Mouse (Mus musculus) heart, embryonic 16.5 days (tissue): ENCODE measurements at regions not wholly inside any gene's neighbourhood (a gene's known extent, or its start where the extent isn't known, plus 50 kb on each side); places are given as distances from the start of the nearest gene placed in this dataset.
A peak's percentile ranks its signal among the peaks of the same experiment; 100 is the strongest.

ENCODE experiments used
- ATAC-seq: fragments of 200-750 bp; cut with Nextera tagmentation; replicated peaks from 2 replicates; pipeline ENCODE4 v1.8.0; 2017; ENCODE audit warnings: moderate number of reproducible peaks; ENCODE audit not compliant: insufficient read depth, low FRiP score; ENCODE audit errors: extremely low read depth
- H3K27ac ChIP-seq: fragments of 300-500 bp; sonication (generic); 2 replicates; pipeline ENCODE4 v1.5.1; 2014; ENCODE audit warnings: mild to moderate bottlenecking, low read length, control low read depth, moderate library complexity
- H3K27me3 ChIP-seq: fragments of 300-500 bp; sonication (generic); 2 replicates; pipeline ENCODE4 v1.6.1; 2014; ENCODE audit warnings: low read length, mixed read lengths; ENCODE audit not compliant: control insufficient read depth, insufficient read depth
- H3K36me3 ChIP-seq: fragments of 300-500 bp; sonication (generic); 2 replicates; pipeline ENCODE4 v1.6.1; 2014; ENCODE audit not compliant: control insufficient read depth, insufficient read depth
- H3K4me1 ChIP-seq: fragments of 300-500 bp; sonication (generic); 2 replicates; pipeline ENCODE4 v1.6.1; 2014; ENCODE audit warnings: low read length, mixed read lengths; ENCODE audit not compliant: control insufficient read depth, insufficient read depth
- H3K4me2 ChIP-seq: fragments of 300-500 bp; sonication (generic); 2 replicates; pipeline ENCODE4 v1.6.1; 2014; ENCODE audit warnings: low read depth, mild to moderate bottlenecking, control low read depth, low read length
- H3K4me3 ChIP-seq: fragments of 300-500 bp; sonication (generic); 2 replicates; pipeline ENCODE4 v1.5.1; 2014; ENCODE audit warnings: mild to moderate bottlenecking, control low read depth, low read length
- H3K9ac ChIP-seq: fragments of 300-500 bp; sonication (generic); 2 replicates; pipeline ENCODE4 v1.6.1; 2014; ENCODE audit warnings: low read length, control low read depth
- H3K9me3 ChIP-seq: fragments of 300-500 bp; sonication (generic); replicated peaks from 2 replicates; pipeline ENCODE4 v1.6.1; 2016; ENCODE audit warnings: low read length; ENCODE audit not compliant: control insufficient read depth
- WGBS: fragments of 180-500 bp; shearing (Covaris S2); extraction: QIAGEN DNeasy Blood & Tissue Kit; methylation state at CpG from one replicate; pipeline ENCODE4 v1.1.7; 2014; 5-methylcytosine and 5-hydroxymethylcytosine counted together

DNA sequence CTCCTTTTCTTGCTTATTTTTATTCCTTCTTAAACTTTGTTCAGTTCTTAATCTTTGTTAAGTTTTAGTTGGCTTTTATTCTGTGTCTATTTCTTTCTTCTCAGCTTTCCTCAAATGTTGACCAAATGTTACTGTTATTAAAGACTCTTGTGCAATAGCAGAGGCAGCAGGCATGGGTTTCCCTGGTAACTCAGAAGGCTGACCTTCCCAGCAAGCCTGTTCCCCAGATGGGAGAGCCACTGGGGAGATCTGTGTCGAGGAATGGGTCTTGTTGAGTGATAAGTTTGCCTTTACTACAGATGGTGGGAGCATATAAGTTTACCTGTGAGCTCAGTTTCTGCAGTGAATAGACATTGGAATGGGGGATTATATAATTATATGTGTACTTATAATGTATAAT lies 237.2 kb downstream of the Plpp3 start:
- Histone ChIP-seq H3K27ac (no peak overlapping the region), H3K9me3 (0 out of 2 replicates have a peak, but pooled peaks cover 5% of the 10 kb centered on the region), H3K27me3 (no peaks in the 10 kb centered on the region), H3K4me2 (no peak overlapping the region), H3K4me3 (no peak overlapping the region), H3K36me3 (no peaks in the 10 kb centered on the region), H3K4me1 (no peaks in the 10 kb centered on the region), H3K9ac (no peak overlapping the region)
- ATAC-seq, result no peak
- 46% methylated on average over 1 of the region's 1 CpGs for WGBS

- H3K4me2 ChIP-seq, result no peak overlapping the region
- H3K27me3 ChIP-seq, result no peaks in the 10 kb centered on the region
- no peak overlapping the region for H3K4me3 ChIP-seq
- no peaks in the 10 kb centered on the region for H3K4me1 ChIP-seq
- H3K27ac ChIP-seq, result no peak overlapping the region
- 71% methylated on average over 2 of the region's 2 CpGs for WGBS
- ATAC-seq, result no peak
- H3K9me3 ChIP-seq, result 0 out of 2 replicates have a peak, but pooled peaks cover 5% of the 10 kb centered on the region
- H3K36me3 ChIP-seq, result no peaks in the 10 kb centered on the region
- no peak overlapping the region for H3K9ac ChIP-seq
Observed at GRCm38 (mm10) chr4:105397451-105397850, 240.3 kb downstream of the Plpp3 start.

DNA sequence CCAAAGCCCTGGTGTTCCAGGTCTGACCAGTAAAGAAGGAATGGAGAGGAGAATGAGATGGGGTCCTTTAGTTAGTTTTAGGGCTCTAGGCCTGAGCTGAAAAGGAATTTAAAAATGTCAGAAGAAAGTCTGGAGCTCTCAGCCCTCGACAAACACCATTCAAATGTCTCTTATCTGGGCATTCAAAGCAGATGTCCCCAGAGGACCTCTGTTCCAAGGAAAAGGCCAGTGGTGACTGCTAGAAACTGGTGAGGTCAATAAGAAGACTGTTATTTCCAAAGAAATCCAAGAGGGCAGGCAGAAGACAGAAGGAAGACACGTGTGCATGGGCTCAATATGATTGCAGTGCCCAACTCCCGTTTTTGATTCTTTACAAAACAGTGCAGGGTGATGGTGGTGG lies 244.9 kb downstream of the Plpp3 start:
- 67% methylated on average over 3 of the region's 3 CpGs for WGBS
- no peaks in the 10 kb centered on the region for H3K36me3 ChIP-seq
- H3K9ac ChIP-seq, result no peak overlapping the region
- no peak overlapping the region for H3K4me2 ChIP-seq
- no peaks in the 10 kb centered on the region for H3K9me3 ChIP-seq
- H3K4me3 ChIP-seq, result no peak overlapping the region
- H3K4me1 ChIP-seq, result peaks cover 8% of the 10 kb centered on the region
- no peak overlapping the region for H3K27ac ChIP-seq
- H3K27me3 ChIP-seq, result no peaks in the 10 kb centered on the region
- ATAC-seq, result no peak

DNA sequence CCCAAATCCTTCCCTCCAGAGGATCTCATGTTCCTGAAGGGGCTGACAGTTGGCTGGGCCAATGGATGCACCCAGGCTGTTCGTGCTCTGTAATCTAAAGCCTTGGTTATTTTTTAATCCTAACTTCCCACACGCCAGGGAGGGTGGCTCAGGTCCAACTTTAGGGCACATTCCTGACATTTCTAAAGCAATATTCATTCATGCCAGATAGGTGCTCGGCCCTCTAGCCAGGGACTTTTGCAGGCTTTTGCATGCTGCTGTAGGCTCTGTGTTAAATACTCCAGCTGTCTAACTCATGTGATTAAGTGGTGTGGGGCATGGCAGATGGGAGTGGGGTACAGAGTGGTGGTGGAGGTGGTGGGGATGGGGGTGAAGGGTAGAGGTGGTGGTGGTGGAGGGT lies 246.0 kb downstream of the Plpp3 start:
- Histone ChIP-seq H3K4me3 (no peak overlapping the region), H3K4me1 (peaks cover 8% of the 10 kb centered on the region), H3K27ac (peak overlapping the region; percentile 48), H3K9me3 (no peaks in the 10 kb centered on the region), H3K4me2 (no peak overlapping the region), H3K27me3 (no peaks in the 10 kb centered on the region), H3K36me3 (no peaks in the 10 kb centered on the region), H3K9ac (no peak overlapping the region)
- 14% methylated on average over 3 of the region's 3 CpGs for WGBS
- peak; percentile 87 for ATAC-seq

DNA sequence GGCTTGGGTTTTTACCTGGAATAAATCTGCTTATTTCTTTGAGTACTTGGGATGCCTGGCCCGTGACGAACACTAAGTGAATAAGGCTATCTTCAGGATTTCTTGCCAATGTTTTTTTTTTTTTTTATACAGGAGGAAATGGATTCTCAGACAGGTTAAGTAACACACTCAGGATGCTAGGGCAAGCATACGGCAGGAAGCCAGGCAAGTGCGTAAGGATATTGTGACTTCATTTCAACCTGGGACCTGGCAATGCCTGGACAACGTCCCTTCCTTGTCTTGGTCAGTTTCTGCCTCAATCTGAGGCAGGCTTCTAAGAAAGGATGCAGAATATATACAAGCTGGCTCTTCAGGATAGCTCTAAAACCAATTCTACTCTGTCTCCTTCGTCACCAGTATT lies 246.5 kb downstream of the Plpp3 start:
- Histone ChIP-seq H3K27ac (peak overlapping the region; percentile 48; the same call in 1 of the 2 replicates), H3K36me3 (no peaks in the 10 kb centered on the region), H3K4me1 (peaks cover 8% of the 10 kb centered on the region), H3K4me2 (no peak overlapping the region), H3K9me3 (no peaks in the 10 kb centered on the region), H3K9ac (no peak overlapping the region), H3K4me3 (no peak overlapping the region), H3K27me3 (no peaks in the 10 kb centered on the region)
- WGBS, result 68% methylated on average over 6 of the region's 6 CpGs
- ATAC-seq, result 0 out of 2 replicates have a peak, but pooled peaks have one; percentile 4

- H3K27me3 ChIP-seq, result no peaks in the 10 kb centered on the region
- no peak overlapping the region for H3K9ac ChIP-seq
- no peak overlapping the region for H3K4me3 ChIP-seq
- H3K4me2 ChIP-seq, result no peak overlapping the region
- H3K4me1 ChIP-seq, result peaks cover 8% of the 10 kb centered on the region
- H3K27ac ChIP-seq, result no peak overlapping the region
- 80% methylated on average over 5 of the region's 5 CpGs for WGBS
- ATAC-seq, result no peak
- no peaks in the 10 kb centered on the region for H3K9me3 ChIP-seq
- no peaks in the 10 kb centered on the region for H3K36me3 ChIP-seq
Observed at GRCm38 (mm10) chr4:105405728-105406127, 248.6 kb downstream of the Plpp3 start.

DNA sequence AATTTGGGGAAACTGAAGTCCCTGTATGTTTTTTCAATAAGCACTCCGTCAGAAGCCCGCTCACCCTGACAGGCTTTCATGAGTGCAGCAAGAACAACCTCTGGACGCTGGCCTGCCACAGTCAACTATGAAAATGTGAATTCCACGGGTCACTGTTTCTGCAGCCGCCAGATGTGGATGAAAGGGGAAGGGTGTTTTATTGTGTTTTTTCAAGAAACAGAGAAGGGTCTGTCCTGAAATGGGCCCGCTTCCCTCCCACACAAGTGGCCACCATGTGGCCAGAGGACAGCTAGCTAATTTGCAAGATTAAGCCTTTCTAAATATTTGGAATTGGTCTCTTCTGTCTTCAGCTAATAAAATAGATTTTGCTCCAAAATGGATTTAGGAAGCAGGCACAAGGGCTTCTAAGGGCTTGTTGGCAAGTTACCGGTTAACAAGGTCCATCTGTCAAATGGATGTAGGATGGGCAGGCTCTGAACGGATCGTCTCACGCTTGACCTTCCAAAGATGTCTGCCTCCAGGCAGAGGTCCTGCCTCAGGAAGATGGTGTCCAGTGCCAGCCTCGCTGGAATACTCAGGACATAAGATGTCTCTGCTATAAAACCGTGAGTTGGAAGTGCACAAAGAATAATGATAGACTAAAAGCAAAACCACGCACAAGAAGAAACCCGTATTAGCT lies 249.8 kb downstream of the Plpp3 start:
- H3K9ac ChIP-seq, result no peak overlapping the region
- 75% methylated on average over 14 of the region's 14 CpGs for WGBS
- no peak overlapping the region for H3K4me2 ChIP-seq
- no peak overlapping the region for H3K4me3 ChIP-seq
- no peak overlapping the region for H3K27ac ChIP-seq
- peaks cover 8% of the 10 kb centered on the region for H3K4me1 ChIP-seq
- H3K9me3 ChIP-seq, result no peaks in the 10 kb centered on the region
- no peaks in the 10 kb centered on the region for H3K36me3 ChIP-seq
- no peaks in the 10 kb centered on the region for H3K27me3 ChIP-seq
- ATAC-seq, result no peak

DNA sequence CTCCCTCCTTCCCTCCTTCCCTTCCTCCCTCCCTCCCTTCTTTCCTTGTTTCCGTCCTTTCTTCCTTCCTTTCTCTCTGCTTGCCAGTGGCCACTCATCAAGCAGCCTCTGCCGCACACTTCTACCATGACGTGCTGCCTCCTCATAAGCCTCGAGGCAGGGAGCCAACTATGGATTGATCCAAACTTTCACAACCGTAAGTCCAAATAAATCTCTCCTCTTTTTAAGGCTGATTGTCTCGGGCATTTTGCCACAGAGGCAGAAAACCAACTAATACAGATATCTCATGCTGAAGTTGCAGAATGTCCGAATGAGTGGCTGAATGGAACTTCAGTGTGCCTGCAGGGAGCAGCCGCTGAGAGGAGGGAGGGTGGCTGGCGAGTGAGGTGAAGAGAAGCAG lies 251.7 kb downstream of the Plpp3 start:
- H3K4me2 ChIP-seq, result no peak overlapping the region
- H3K9ac ChIP-seq, result no peak overlapping the region
- H3K4me3 ChIP-seq, result no peak overlapping the region
- H3K36me3 ChIP-seq, result no peaks in the 10 kb centered on the region
- H3K9me3 ChIP-seq, result no peaks in the 10 kb centered on the region
- ATAC-seq, result no peak
- H3K4me1 ChIP-seq, result peaks cover under 1% of the 10 kb centered on the region
- WGBS, result 70% methylated on average over 9 of the region's 9 CpGs
- H3K27ac ChIP-seq, result no peak overlapping the region
- no peaks in the 10 kb centered on the region for H3K27me3 ChIP-seq

GRCm38 (mm10) chr4:105417166-105417565 lies 260.0 kb downstream of the Plpp3 start:
- Histone ChIP-seq H3K4me1 (no peaks in the 10 kb centered on the region; the same call in 1 of the 2 replicates), H3K9me3 (peaks cover 9% of the 10 kb centered on the region), H3K4me3 (no peak overlapping the region), H3K36me3 (no peaks in the 10 kb centered on the region), H3K27ac (no peak overlapping the region), H3K9ac (no peak overlapping the region), H3K4me2 (no peak overlapping the region), H3K27me3 (no peaks in the 10 kb centered on the region)
- WGBS, result 89% methylated on average over 3 of the region's 3 CpGs
- ATAC-seq, result no peak
